Mouse (Mus musculus): Measurements from ENCODE around the gene Ccdc154. TPM values are rescaled to one million over a fixed set of nuclear protein-coding genes. Genes with fewer than 3 reads are reported as not detected.

Gene Ccdc154
- polyA plus RNA-seq, 1 experiment from 2014 or later, result not detected

GRCm38 (mm10) chr17:25188150-25189031 lies 26.1 kb downstream of the Ccdc154 start, which contains the start of gene Unkl:
Gene Unkl (plus strand): TSS chr17:25188397.
- no peaks in the 10 kb centered on the region for H3K27me3 ChIP-seq
- H3K36me3 ChIP-seq, result peaks cover 12% of the 10 kb centered on the region
- H3K9ac ChIP-seq, result peak within 1 kb of the TSS; percentile 95
- ATAC-seq (ENCODE audit: low FRiP score), result peak; percentile 46
- under 1% methylated on average over 103 of the region's 104 CpGs for WGBS
- peak within 1 kb of the TSS; percentile 98 for H3K4me3 ChIP-seq
- no peaks in the 10 kb centered on the region for H3K9me3 ChIP-seq
- H3K4me1 ChIP-seq (replicated peaks), result peaks cover 40% of the 10 kb centered on the region
- peak within 1 kb of the TSS; percentile 80 for H3K27ac ChIP-seq
- peak within 1 kb of the TSS; percentile 95 for H3K4me2 ChIP-seq

- peaks cover 34% of the 10 kb centered on the region for H3K4me1 ChIP-seq (replicated peaks)
- no peak overlapping the region for H3K27ac ChIP-seq
- H3K9ac ChIP-seq, result peak overlapping the region; percentile 95
- peak overlapping the region; percentile 98 for H3K4me3 ChIP-seq
- H3K36me3 ChIP-seq, result peaks cover 15% of the 10 kb centered on the region
- no peaks in the 10 kb centered on the region for H3K27me3 ChIP-seq
- ATAC-seq (ENCODE audit: low FRiP score), result no peak
- 2% methylated on average over 16 of the region's 16 CpGs for WGBS
- peak overlapping the region; percentile 95 for H3K4me2 ChIP-seq
- H3K9me3 ChIP-seq, result no peaks in the 10 kb centered on the region
These were observed 26.8 kb downstream of the Ccdc154 start for GRCm38 (mm10) chr17:25189091-25189490.

DNA sequence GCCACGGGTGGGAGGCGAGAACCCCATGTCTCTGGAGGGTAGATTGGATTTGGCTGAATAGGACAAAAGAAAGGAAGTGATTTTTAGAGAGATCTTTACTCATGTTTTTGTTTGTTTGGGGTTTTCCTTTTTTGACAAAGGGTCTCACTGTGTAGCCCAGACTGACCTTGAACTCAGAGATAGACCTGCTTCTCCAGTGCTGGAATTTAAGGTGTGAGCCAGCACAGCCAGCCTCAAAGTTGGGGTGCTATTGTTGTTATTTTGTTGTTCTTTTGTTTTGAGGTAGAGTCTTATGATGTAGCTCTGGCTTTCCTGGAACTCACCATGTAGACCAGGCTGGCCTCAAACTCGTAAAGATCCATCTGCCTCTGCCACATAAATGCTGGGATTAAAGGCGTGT lies 40.1 kb downstream of the Ccdc154 start:
- Histone ChIP-seq H3K27me3 (no peaks in the 10 kb centered on the region), H3K4me1 (replicated peaks) (no peaks in the 10 kb centered on the region), H3K27ac (no peak overlapping the region), H3K36me3 (peaks cover 88% of the 10 kb centered on the region), H3K9ac (no peak overlapping the region), H3K9me3 (no peaks in the 10 kb centered on the region), H3K4me3 (no peak overlapping the region), H3K4me2 (no peak overlapping the region)
- no peak for ATAC-seq (ENCODE audit: low FRiP score)
- whole genome bisulfite sequencing, result 89% methylated on average over 4 of the region's 4 CpGs

GRCm38 (mm10) chr17:25210006-25210405 lies 47.7 kb downstream of the Ccdc154 start:
- H3K9ac ChIP-seq, result no peak overlapping the region
- no peak overlapping the region for H3K4me2 ChIP-seq
- ATAC-seq (ENCODE audit: low FRiP score), result no peak
- H3K4me1 ChIP-seq (replicated peaks), result no peaks in the 10 kb centered on the region
- no peaks in the 10 kb centered on the region for H3K27me3 ChIP-seq
- peaks cover 97% of the 10 kb centered on the region for H3K36me3 ChIP-seq
- H3K4me3 ChIP-seq, result no peak overlapping the region
- 96% methylated on average over 4 of the region's 4 CpGs for WGBS
- no peaks in the 10 kb centered on the region for H3K9me3 ChIP-seq
- no peak overlapping the region for H3K27ac ChIP-seq

DNA sequence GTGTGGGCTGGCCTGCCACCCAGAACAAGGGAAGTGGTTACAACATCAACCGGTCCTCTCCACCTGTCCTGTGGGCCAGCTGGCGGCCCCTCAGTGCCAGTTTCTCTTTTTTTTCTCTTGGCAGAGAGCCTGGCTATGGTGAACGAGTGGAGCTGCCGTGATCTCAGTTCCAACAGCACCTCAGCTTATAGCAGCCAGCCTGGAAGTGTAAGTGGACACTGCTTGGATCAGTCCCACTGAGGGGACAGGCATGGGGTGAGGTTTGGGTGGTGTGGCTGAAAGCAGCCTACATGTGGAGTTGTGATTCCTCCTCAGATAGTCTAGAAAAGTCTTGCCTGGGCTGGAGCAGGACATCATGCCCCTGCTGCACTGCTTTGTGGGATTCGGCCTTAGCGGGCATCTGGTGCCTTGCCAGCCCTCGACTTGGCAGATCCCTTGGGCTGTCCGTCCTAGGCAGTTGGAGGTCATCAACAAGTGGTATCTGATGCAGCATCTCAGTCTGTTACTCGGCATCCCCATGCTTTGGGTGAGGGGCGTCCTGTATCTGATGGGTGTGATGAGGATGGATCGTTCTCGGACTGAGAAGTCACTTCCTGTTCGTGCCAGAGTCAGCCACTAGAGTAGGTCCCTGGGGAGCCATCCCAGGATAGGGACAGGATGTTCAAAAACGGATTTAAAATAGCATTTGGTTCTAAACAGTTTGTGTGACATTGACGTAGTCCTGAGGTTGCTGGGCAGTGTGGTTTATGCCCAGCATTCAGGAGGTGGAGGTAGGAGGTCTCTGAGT lies 48.6 kb downstream of the Ccdc154 start:
- no peak overlapping the region for H3K9ac ChIP-seq
- WGBS, result 89% methylated on average over 15 of the region's 15 CpGs
- no peaks in the 10 kb centered on the region for H3K9me3 ChIP-seq
- no peak overlapping the region for H3K4me2 ChIP-seq
- ATAC-seq (ENCODE audit: low FRiP score), result no peak
- H3K36me3 ChIP-seq, result peaks cover 97% of the 10 kb centered on the region
- no peaks in the 10 kb centered on the region for H3K4me1 ChIP-seq (replicated peaks)
- H3K27me3 ChIP-seq, result no peaks in the 10 kb centered on the region
- no peak overlapping the region for H3K4me3 ChIP-seq
- H3K27ac ChIP-seq, result no peak overlapping the region

DNA sequence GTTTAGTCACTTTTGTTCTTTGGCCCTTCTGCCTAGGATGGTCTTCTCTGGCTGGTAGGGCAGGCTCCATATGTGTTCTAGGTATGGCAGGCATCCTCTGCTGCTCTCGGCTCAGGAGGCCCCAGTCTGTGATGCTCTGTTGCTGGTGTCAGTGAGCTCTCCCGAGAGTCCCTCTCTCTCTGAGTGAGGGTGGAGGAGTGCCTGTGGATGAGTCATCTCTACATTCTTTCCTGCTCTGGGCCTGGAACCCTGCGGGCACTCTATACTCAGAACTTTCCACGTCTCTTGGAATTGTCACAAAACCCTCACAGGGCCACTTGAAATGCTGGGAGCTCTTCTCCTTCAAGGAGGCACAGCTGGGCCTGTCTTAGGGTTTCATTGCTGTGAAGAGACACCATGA lies 49.4 kb downstream of the Ccdc154 start:
- H3K27ac ChIP-seq, result no peak overlapping the region
- WGBS, result 90% methylated on average over 4 of the region's 4 CpGs
- H3K4me2 ChIP-seq, result no peak overlapping the region
- H3K27me3 ChIP-seq, result no peaks in the 10 kb centered on the region
- H3K4me3 ChIP-seq, result no peak overlapping the region
- no peaks in the 10 kb centered on the region for H3K9me3 ChIP-seq
- no peaks in the 10 kb centered on the region for H3K4me1 ChIP-seq (replicated peaks)
- H3K36me3 ChIP-seq, result peaks cover 97% of the 10 kb centered on the region
- no peak for ATAC-seq (ENCODE audit: low FRiP score)
- no peak overlapping the region for H3K9ac ChIP-seq

DNA sequence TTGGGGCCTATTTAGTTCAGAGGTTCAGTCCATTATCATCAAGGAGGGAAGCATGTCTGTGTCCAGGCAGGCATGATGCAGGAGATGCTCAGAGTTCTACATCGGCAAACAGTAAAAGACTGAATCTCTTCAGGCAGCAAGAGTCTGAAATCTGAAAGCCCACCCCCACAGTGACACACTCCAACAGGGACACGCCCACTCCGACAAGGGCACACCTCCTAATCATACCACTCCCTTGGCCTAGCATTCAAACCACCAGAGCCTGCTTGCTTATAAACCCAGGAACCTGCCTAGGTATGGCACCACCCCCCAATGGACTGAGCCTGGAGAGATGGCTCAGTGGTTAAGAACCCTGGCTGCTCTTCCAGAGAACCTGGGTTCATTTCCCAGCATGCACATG lies 53.2 kb downstream of the Ccdc154 start:
- H3K4me2 ChIP-seq, result no peak overlapping the region
- no peaks in the 10 kb centered on the region for H3K9me3 ChIP-seq
- no peak for ATAC-seq (ENCODE audit: low FRiP score)
- H3K27ac ChIP-seq, result no peak overlapping the region
- H3K4me3 ChIP-seq, result no peak overlapping the region
- no peaks in the 10 kb centered on the region for H3K4me1 ChIP-seq (replicated peaks)
- no peaks in the 10 kb centered on the region for H3K27me3 ChIP-seq
- no peak overlapping the region for H3K9ac ChIP-seq
- 96% methylated on average over 3 of the region's 3 CpGs for WGBS
- peaks cover 93% of the 10 kb centered on the region for H3K36me3 ChIP-seq

DNA sequence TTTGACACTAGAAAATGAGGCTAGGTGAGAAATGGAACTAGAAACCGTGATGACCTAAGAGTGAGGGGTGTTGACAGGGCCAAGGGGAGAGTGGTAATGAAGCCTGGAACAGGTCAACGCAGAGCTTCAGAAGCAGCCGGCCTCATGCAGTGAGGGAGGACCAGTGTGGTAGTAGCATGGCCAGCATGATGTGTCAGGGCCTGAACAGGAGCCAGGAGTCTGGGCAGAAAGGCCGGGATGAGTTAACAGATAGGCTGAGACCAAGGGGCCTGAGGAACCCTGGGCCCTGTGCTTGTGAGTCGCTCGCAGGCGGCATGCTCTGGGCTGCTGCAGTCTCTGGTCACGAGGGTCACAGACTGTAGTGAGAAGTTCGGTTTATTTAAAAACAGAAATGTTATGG lies 56.7 kb downstream of the Ccdc154 start:
- Histone ChIP-seq H3K9ac (0 out of 2 replicates have a peak overlapping the region, but pooled peaks have one; percentile 8), H3K4me3 (no peak overlapping the region), H3K27ac (no peak overlapping the region), H3K27me3 (0 out of 2 replicates have a peak, but pooled peaks cover 4% of the 10 kb centered on the region), H3K4me1 (replicated peaks) (peaks cover 18% of the 10 kb centered on the region), H3K36me3 (peaks cover 58% of the 10 kb centered on the region), H3K4me2 (no peak overlapping the region), H3K9me3 (no peaks in the 10 kb centered on the region)
- WGBS, result 92% methylated on average over 9 of the region's 9 CpGs
- no peak for ATAC-seq (ENCODE audit: low FRiP score)

- ATAC-seq (ENCODE audit: low FRiP score), result no peak
- no peak overlapping the region for H3K9ac ChIP-seq
- no peak overlapping the region for H3K27ac ChIP-seq
- 95% methylated on average over 15 of the region's 15 CpGs for WGBS
- peaks cover 18% of the 10 kb centered on the region for H3K4me1 ChIP-seq (replicated peaks)
- H3K36me3 ChIP-seq, result peaks cover 51% of the 10 kb centered on the region
- no peak overlapping the region for H3K4me2 ChIP-seq
- no peak overlapping the region for H3K4me3 ChIP-seq
- H3K9me3 ChIP-seq, result no peaks in the 10 kb centered on the region
- 0 out of 2 replicates have a peak, but pooled peaks cover 4% of the 10 kb centered on the region for H3K27me3 ChIP-seq
These were observed 57.4 kb downstream of the Ccdc154 start for GRCm38 (mm10) chr17:25219492-25220295.

DNA sequence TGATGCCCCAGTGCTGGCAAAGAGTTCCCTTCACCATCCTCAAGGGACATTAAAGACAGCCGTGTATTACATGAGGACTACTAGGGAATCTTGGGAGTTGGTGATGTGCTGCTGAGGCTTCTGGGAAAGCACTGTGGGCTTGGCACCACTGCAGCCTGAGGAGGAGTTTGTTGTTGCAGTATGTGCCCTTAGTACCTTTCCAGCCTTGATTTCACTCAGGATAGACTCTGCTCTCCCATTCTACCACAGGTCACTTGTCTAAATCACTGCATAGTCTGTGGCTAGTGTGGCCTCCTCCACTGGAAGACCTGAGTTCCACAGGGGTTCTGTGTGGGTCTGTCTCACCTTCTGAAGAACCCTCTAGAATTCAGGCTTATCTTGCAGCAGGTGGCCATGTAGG lies 58.5 kb downstream of the Ccdc154 start:
- Histone ChIP-seq H3K4me1 (replicated peaks) (peaks cover 18% of the 10 kb centered on the region), H3K4me2 (no peak overlapping the region), H3K9me3 (no peaks in the 10 kb centered on the region), H3K4me3 (no peak overlapping the region), H3K27me3 (0 out of 2 replicates have a peak, but pooled peaks cover 4% of the 10 kb centered on the region), H3K36me3 (peaks cover 47% of the 10 kb centered on the region), H3K9ac (peak overlapping the region; percentile 71), H3K27ac (peak overlapping the region; percentile 77; the same call in 1 of the 2 replicates)
- WGBS, result 92% methylated on average over 1 of the region's 1 CpGs
- no peak for ATAC-seq (ENCODE audit: low FRiP score)
